Mouse (Mus musculus) splenic B cell, adult 2 months (primary cell): ENCODE data around the gene Gm44579.
A peak's percentile ranks its signal among the peaks of the same experiment; 100 is the strongest.

Experiments used
- DNase-seq: peaks from one replicate; pipeline ENCODE4 v3.0.0-alpha.2; 2011; ENCODE audit warnings: low read depth, low spot score
- H3K27me3 ChIP-seq: 2 replicates; pipeline ENCODE4 v1.6.1; 2012; ENCODE audit warnings: mild to moderate bottlenecking, low read length, moderate library complexity, mixed read lengths; ENCODE audit not compliant: control insufficient read depth, poor library complexity, insufficient read depth, severe bottlenecking
- H3K36me3 ChIP-seq: 2 replicates; pipeline ENCODE4 v1.6.1; 2012; ENCODE audit warnings: mild to moderate bottlenecking, low read length, moderate library complexity, mixed read lengths; ENCODE audit not compliant: control insufficient read depth, poor library complexity, insufficient read depth, severe bottlenecking

The Gm44579 gene

GRCm38 (mm10) chr15:98155944-98156343 lies 64.8 kb downstream of the Gm44579 start:
- no peak for DNase-seq
- H3K36me3 ChIP-seq, result no peaks in the 10 kb centered on the region
- H3K27me3 ChIP-seq, result 0 out of 2 replicates have a peak, but pooled peaks cover 2% of the 10 kb centered on the region

GRCm38 (mm10) chr15:98155272-98155671 lies 65.5 kb downstream of the Gm44579 start:
- H3K27me3 ChIP-seq, result 0 out of 2 replicates have a peak, but pooled peaks cover 2% of the 10 kb centered on the region

GRCm38 (mm10) chr15:98154631-98155030 lies 66.1 kb downstream of the Gm44579 start:
- no peak for DNase-seq
- 0 out of 2 replicates have a peak, but pooled peaks cover 2% of the 10 kb centered on the region for H3K27me3 ChIP-seq
- no peaks in the 10 kb centered on the region for H3K36me3 ChIP-seq

More at GRCm38 (mm10) chr15:98155272-98155671, 65.5 kb downstream of the Gm44579 start:
- DNase-seq, result no peak
- no peaks in the 10 kb centered on the region for H3K36me3 ChIP-seq

GRCm38 (mm10) chr15:98154146-98154545 lies 66.6 kb downstream of the Gm44579 start:
- Histone ChIP-seq H3K36me3 (no peaks in the 10 kb centered on the region), H3K27me3 (0 out of 2 replicates have a peak, but pooled peaks cover 2% of the 10 kb centered on the region)
- no peak for DNase-seq

GRCm38 (mm10) chr15:98153625-98154024 lies 67.2 kb downstream of the Gm44579 start:
- Histone ChIP-seq H3K36me3 (no peaks in the 10 kb centered on the region), H3K27me3 (0 out of 2 replicates have a peak, but pooled peaks cover 2% of the 10 kb centered on the region)
- peak; percentile 71 for DNase-seq

GRCm38 (mm10) chr15:98152916-98153315 lies 67.9 kb downstream of the Gm44579 start:
- Histone ChIP-seq H3K36me3 (no peaks in the 10 kb centered on the region), H3K27me3 (0 out of 2 replicates have a peak, but pooled peaks cover 2% of the 10 kb centered on the region)
- no peak for DNase-seq

- no peak for DNase-seq
- Histone ChIP-seq H3K36me3 (no peaks in the 10 kb centered on the region), H3K27me3 (0 out of 2 replicates have a peak, but pooled peaks cover 1% of the 10 kb centered on the region)
These were observed 71.6 kb downstream of the Gm44579 start for GRCm38 (mm10) chr15:98149166-98149602.

- DNase-seq, result no peak
- Histone ChIP-seq H3K27me3 (no peaks in the 10 kb centered on the region), H3K36me3 (no peaks in the 10 kb centered on the region)
These were observed 72.4 kb downstream of the Gm44579 start for GRCm38 (mm10) chr15:98148356-98148755.

GRCm38 (mm10) chr15:98145559-98146181 lies 75.1 kb downstream of the Gm44579 start:
- peak; percentile 94 for DNase-seq
- Histone ChIP-seq H3K27me3 (no peaks in the 10 kb centered on the region), H3K36me3 (peaks cover 2% of the 10 kb centered on the region; the same call in 1 of the 2 replicates)

- DNase-seq, result no peak
- H3K27me3 ChIP-seq, result no peaks in the 10 kb centered on the region
- peaks cover 2% of the 10 kb centered on the region; the same call in 1 of the 2 replicates for H3K36me3 ChIP-seq
These were observed 75.8 kb downstream of the Gm44579 start for GRCm38 (mm10) chr15:98144861-98145507.

GRCm38 (mm10) chr15:98142515-98142914 lies 78.3 kb downstream of the Gm44579 start:
- H3K27me3 ChIP-seq, result no peaks in the 10 kb centered on the region
- no peak for DNase-seq
- H3K36me3 ChIP-seq, result peaks cover 2% of the 10 kb centered on the region; the same call in 1 of the 2 replicates

GRCm38 (mm10) chr15:98140809-98141208 lies 80.0 kb downstream of the Gm44579 start:
- no peaks in the 10 kb centered on the region for H3K27me3 ChIP-seq
- peaks cover 2% of the 10 kb centered on the region; the same call in 1 of the 2 replicates for H3K36me3 ChIP-seq
- DNase-seq, result no peak

- DNase-seq, result no peak
- Histone ChIP-seq H3K27me3 (no peaks in the 10 kb centered on the region), H3K36me3 (peaks cover 4% of the 10 kb centered on the region)
These were observed 81.0 kb downstream of the Gm44579 start for GRCm38 (mm10) chr15:98139763-98140162.

- no peak for DNase-seq
- Histone ChIP-seq H3K36me3 (peaks cover 3% of the 10 kb centered on the region), H3K27me3 (no peaks in the 10 kb centered on the region)
These were observed 83.9 kb downstream of the Gm44579 start for GRCm38 (mm10) chr15:98136871-98137270.
